Mouse (Mus musculus) lung, adult 2 months (tissue): Measurements from ENCODE around the gene Steap4.

Experiments
- CTCF ChIP-seq: fragments of 200-500 bp; IDR thresholded peaks from 2 replicates; pipeline ENCODE4 v1.5.1; 2011; ENCODE audit warnings: mild to moderate bottlenecking, low read length, control low read depth; ENCODE audit not compliant: insufficient read depth
- POLR2A ChIP-seq: fragments of 200-500 bp; IDR thresholded peaks from 2 replicates; pipeline ENCODE4 v1.6.1; 2011; ENCODE audit warnings: low read depth, mild to moderate bottlenecking, control low read depth, low read length, borderline replicate concordance; ENCODE audit errors: extremely low read depth

GRCm38 (mm10) chr5:7933933-7934675, 26.2 kb upstream of the Steap4 start:
- TF ChIP-seq CTCF, result no peak
- no peak for TF ChIP-seq POLR2A
